Mouse (Mus musculus): ENCODE measurements around the gene Mkln1. TPM values are rescaled to one million over a fixed set of nuclear protein-coding genes. Genes with fewer than 3 reads are reported as not detected.

The Mkln1 gene
- polyA plus RNA-seq (2017; shearing (Covaris generic)): 324 TPM

DNA sequence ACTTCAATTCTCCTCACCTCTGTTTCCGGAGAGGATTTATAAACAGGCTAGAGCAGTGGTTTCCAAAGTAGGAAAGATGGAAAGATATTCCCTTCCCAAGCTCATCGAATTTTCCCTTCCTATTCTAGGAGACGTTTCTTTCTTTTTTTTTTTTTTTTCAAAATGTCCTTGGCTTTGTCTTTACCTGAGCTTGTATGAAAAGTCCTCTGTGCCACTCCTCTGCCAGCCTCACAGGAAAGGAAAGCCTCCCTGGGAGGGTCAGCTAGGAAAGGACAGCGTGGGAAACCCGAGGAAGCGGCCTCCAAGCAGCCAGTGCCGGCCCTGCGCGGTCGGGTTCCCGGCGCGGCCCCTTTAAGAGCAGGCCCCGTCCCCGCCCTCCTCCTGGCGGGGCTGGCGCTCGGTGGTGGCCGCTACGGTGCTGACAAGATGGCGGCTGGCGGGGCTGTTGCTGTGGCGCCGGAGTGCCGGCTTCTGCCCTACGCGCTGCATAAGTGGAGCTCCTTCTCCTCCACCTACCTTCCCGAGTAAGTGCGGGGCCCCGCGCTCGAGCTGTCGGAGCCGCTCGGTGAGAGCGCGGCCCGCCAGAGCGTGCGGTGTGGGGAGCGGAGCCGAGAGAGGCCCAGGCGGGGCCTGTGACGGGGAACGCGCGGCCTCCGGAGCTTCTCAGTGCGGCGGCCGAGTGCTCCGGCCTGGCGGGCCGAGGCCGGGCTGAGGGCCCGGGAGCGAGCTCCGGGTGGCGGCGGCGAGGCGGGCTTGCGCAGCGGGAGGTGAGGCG, at the start of gene Mkln1:
Gene Mkln1 (plus strand): TSS at position 305 of the 775 bp plus-strand sequence.

DNA sequence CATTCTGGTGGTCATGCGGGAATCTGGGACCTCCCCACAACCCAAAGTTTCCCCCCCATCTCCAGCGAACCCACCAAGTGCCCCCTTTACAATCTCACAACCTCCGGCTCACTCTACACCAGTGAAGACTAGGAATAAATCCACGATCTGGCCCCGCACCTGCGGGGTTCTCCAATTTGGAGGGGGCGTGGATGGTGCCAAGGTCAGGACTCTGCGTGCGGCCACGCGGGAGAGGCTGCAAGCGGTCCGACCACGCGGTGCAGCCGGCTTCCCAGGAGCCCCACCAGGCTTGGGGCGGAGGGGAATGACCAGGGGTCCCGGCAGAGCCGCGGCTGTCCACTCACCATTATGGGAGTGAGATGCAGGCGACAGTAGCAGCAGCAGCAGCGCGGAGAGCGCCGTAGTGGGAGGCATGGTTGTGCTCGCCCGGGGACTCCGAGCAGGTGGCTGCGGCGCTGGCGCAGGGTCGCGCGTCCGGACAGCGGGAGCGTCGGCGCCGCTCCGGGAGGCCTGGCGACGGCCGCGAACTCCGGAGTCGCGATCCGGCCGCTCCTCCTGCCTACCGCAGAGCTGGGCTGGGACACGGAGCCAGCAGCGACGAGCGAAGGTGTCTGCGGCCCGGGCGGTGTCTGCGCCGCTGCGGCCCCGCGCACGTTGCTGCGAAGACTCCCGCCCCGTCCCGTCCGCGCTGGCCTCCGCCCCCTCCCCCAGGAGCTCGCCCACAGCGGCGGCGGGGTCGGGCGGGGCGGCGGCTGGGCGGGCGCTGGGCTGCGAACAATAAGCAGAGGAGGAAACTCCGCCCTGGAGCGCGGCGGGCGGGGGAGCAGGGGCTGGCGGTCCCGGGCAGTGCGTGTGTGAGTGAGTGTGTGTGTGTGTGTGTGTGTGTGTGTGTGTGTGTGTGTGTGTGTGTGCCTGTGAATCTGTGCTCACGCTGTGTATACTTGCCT, 165.0 kb downstream of the Mkln1 start, which contains the start of gene Podxl:
Gene Podxl (minus strand): TSS at position 747 of the 947 bp plus-strand sequence.

Other genes with a start within 250 kb of the Mkln1 start
- not detected for gene Podxl, start 165.2 kb downstream of the Mkln1 start, polyA plus RNA-seq (2017; shearing (Covaris generic))